Mouse (Mus musculus): ENCODE measurements around the gene Prkag2.

DNA sequence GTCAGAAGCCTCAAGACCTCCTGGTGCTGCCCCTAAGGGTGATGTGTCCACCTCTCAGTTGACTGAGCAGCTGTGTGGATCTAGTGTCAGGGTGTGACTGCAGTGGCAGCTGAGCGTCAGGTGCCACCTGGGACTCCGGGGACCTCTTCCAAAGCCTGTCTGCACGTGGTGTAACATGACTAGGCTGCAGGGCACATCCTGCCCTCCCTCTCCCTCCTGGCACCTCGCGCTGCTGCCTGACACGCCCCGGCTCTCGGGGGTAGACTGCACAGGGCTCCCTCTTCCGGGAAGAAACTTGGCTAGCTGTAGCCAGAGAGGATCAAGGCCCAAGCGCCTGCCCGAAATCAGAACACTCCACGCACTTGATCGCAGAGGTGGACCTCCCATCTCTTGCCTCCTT is 127.2 kb downstream of the Prkag2 start:
- TF ChIP-seq CTCF (conservative IDR thresholded peaks at IDR 0.05; ENCODE audit: low read length) (no peak), NANOG (IDR thresholded peaks at IDR 0.05; ENCODE audit: borderline replicate concordance, low read length) (no peak)

Measured in E14TG2a.4 (cell line).